Mouse (Mus musculus): ENCODE results near the gene Naglu.

Gene Naglu

GRCm38 (mm10) chr11:101065002-101065401, 4.8 kb upstream of the Naglu start:
- no peak for TF ChIP-seq GATA4 (IDR thresholded peaks at IDR 0.05; ENCODE audit: insufficient replicate concordance, low read length)

GRCm38 (mm10) chr11:101066549-101067412, 3.0 kb upstream of the Naglu start:
- no peak for TF ChIP-seq GATA4 (IDR thresholded peaks at IDR 0.05; ENCODE audit: insufficient replicate concordance, low read length)

GRCm38 (mm10) chr11:101070189-101070527, 346 bp downstream of the Naglu start:
- TF ChIP-seq GATA4 (IDR thresholded peaks at IDR 0.05; ENCODE audit: insufficient replicate concordance, low read length): no peak

- TF ChIP-seq GATA4 (IDR thresholded peaks at IDR 0.05; ENCODE audit: insufficient replicate concordance, low read length): no peak
These were observed 1.2 kb downstream of the Naglu start for GRCm38 (mm10) chr11:101070987-101071386.

GRCm38 (mm10) chr11:101071810-101072428, 2.1 kb downstream of the Naglu start:
- no peak for TF ChIP-seq GATA4 (IDR thresholded peaks at IDR 0.05; ENCODE audit: insufficient replicate concordance, low read length)

GRCm38 (mm10) chr11:101078121-101078520, 8.3 kb downstream of the Naglu start, which contains the start of gene Hsd17b1:
Gene Hsd17b1, plus strand, starts transcription at chr11:101078411.
- TF ChIP-seq GATA4 (IDR thresholded peaks at IDR 0.05; ENCODE audit: insufficient replicate concordance, low read length): no peak

GRCm38 (mm10) chr11:101079746-101080145, 9.9 kb downstream of the Naglu start:
- no peak for TF ChIP-seq GATA4 (IDR thresholded peaks at IDR 0.05; ENCODE audit: insufficient replicate concordance, low read length)

GRCm38 (mm10) chr11:101080421-101080820, 10.6 kb downstream of the Naglu start:
- TF ChIP-seq GATA4 (IDR thresholded peaks at IDR 0.05; ENCODE audit: insufficient replicate concordance, low read length): no peak

- no peak for TF ChIP-seq GATA4 (IDR thresholded peaks at IDR 0.05; ENCODE audit: insufficient replicate concordance, low read length)
These were observed 11.8 kb downstream of the Naglu start for GRCm38 (mm10) chr11:101081659-101082058.

GRCm38 (mm10) chr11:101082208-101083082, 12.6 kb downstream of the Naglu start, which contains the start of gene Coasy:
Gene Coasy, plus strand, starts transcription at chr11:101082565.
- no peak for TF ChIP-seq GATA4 (IDR thresholded peaks at IDR 0.05; ENCODE audit: insufficient replicate concordance, low read length)

- TF ChIP-seq GATA4 (IDR thresholded peaks at IDR 0.05; ENCODE audit: insufficient replicate concordance, low read length): no peak
These were observed 13.4 kb downstream of the Naglu start for GRCm38 (mm10) chr11:101083083-101083697.

- no peak for TF ChIP-seq GATA4 (IDR thresholded peaks at IDR 0.05; ENCODE audit: insufficient replicate concordance, low read length)
These were observed 14.4 kb downstream of the Naglu start for GRCm38 (mm10) chr11:101084246-101084645.

- no peak for TF ChIP-seq GATA4 (IDR thresholded peaks at IDR 0.05; ENCODE audit: insufficient replicate concordance, low read length)
These were observed 15.0 kb downstream of the Naglu start for GRCm38 (mm10) chr11:101084811-101085210.

- no peak for TF ChIP-seq GATA4 (IDR thresholded peaks at IDR 0.05; ENCODE audit: insufficient replicate concordance, low read length)
These were observed 16.0 kb downstream of the Naglu start for GRCm38 (mm10) chr11:101085617-101086322.

Measured in liver, adult (tissue).